Mouse (Mus musculus): ENCODE results near the gene Adnp. TPM values are rescaled to one million over a fixed set of nuclear protein-coding genes. Genes with fewer than 3 reads are reported as not detected.

Adnp gene
- 6.2 TPM for polyA plus RNA-seq (2014; fragmentation: Illumina TruSeq; extraction: RNeasy Lipid Tissue Mini Kit (QIAGEN cat#74804); ENCODE audit: low read depth, low replicate concordance)

GRCm38 (mm10) chr2:168206725-168207644 lies at the start of gene Adnp:
Gene Adnp (minus strand): TSS chr2:168207112.

GRCm38 (mm10) chr2:168230026-168230728 lies 23.3 kb upstream of the Adnp start, which contains the start of the genes Gm20716, Dpm1 and Mocs3:
Gene Gm20716 (minus strand): TSS chr2:168230364.
Gene Dpm1 (minus strand): TSS chr2:168230591.
Gene Mocs3 (plus strand): TSS chr2:168230622.

Other genes with a start within 250 kb of the Adnp start
- not detected for gene Ripor3, start 196.5 kb downstream of the Adnp start, polyA plus RNA-seq (2014; fragmentation: Illumina TruSeq; extraction: RNeasy Lipid Tissue Mini Kit (QIAGEN cat#74804); ENCODE audit: low read depth, low replicate concordance)
- gene Pard6b, start 126.1 kb downstream of the Adnp start, polyA plus RNA-seq (2014; fragmentation: Illumina TruSeq; extraction: RNeasy Lipid Tissue Mini Kit (QIAGEN cat#74804); ENCODE audit: low read depth, low replicate concordance): 0.87 TPM
- gene Gm20716, start 23.3 kb upstream of the Adnp start, polyA plus RNA-seq (2014; fragmentation: Illumina TruSeq; extraction: RNeasy Lipid Tissue Mini Kit (QIAGEN cat#74804); ENCODE audit: low read depth, low replicate concordance): 129 TPM
- 191 TPM for gene Dpm1, start 23.5 kb upstream of the Adnp start, polyA plus RNA-seq (2014; fragmentation: Illumina TruSeq; extraction: RNeasy Lipid Tissue Mini Kit (QIAGEN cat#74804); ENCODE audit: low read depth, low replicate concordance)
- gene Mocs3, start 23.5 kb upstream of the Adnp start, polyA plus RNA-seq (2014; fragmentation: Illumina TruSeq; extraction: RNeasy Lipid Tissue Mini Kit (QIAGEN cat#74804); ENCODE audit: low read depth, low replicate concordance): 2.9 TPM
- gene Kcng1, start 74.6 kb upstream of the Adnp start, polyA plus RNA-seq (2014; fragmentation: Illumina TruSeq; extraction: RNeasy Lipid Tissue Mini Kit (QIAGEN cat#74804); ENCODE audit: low read depth, low replicate concordance): not detected